Mouse (Mus musculus) gastrocnemius, adult 2 months (tissue): Measurements from ENCODE around the gene Farsb. TPM values are rescaled to one million over a fixed set of nuclear protein-coding genes. Genes with fewer than 3 reads are reported as not detected.

Experiments
- DNase-seq: peaks from one replicate; pipeline ENCODE4 v3.0.0; 2022
- H3K27ac ChIP-seq: fragments of 200-600 bp; 2 replicates; pipeline ENCODE4 v1.8.1; 2022; ENCODE audit warnings: mild to moderate bottlenecking
- H3K4me3 ChIP-seq: fragments of 200-600 bp; 2 replicates; pipeline ENCODE4 v1.8.1; 2022; ENCODE audit warnings: mild to moderate bottlenecking, moderate library complexity
- CTCF ChIP-seq: fragments of 200-600 bp; IDR thresholded peaks from 2 replicates; pipeline ENCODE4 v1.8.1; 2022; ENCODE audit warnings: antibody characterized with exemption, mild to moderate bottlenecking, moderate library complexity
- intact Hi-C: fragments of 180-260 bp; cut with DNase I; formaldehyde crosslinking; loops from one replicate; pipeline ENCODE4 v1.15.1; 2025
- total RNA-seq, 2 experiments: library from RNA; stranded (reverse); gene quantifications; 2 replicates each; pipeline ENCODE4 v1.2.3; 2021

Farsb gene
- total RNA-seq, 2 experiments from 2014 or later: 58.4 to 62.8 TPM

DNA sequence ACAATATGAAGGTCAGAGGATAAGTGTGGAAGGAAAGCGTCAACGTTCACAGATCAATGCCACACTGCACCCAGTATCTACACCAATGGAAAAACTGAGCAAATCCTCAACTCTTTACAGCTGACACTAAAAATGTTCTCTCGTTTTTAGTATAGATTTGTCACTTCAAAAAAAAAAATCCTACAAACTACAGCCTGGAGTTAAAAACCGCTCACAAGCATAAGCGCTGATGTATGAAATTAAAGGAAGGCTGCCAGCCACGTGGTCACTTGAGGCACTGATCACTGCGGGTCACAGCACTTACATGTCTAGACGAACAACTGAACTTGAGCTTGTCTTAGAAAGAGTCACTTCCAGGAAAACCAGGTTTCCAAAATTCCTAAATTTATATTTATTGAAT is 34.8 kb downstream of the Farsb start:
- intact Hi-C loops: loop anchor here (10.0 kb wide), 1 partner anchor 479 kb away; no protein-coding TSS in a partner anchor
- DNase-seq: no peak
- no peak for TF ChIP-seq CTCF
- no peak overlapping the region for H3K27ac ChIP-seq
- no peak overlapping the region for H3K4me3 ChIP-seq

DNA sequence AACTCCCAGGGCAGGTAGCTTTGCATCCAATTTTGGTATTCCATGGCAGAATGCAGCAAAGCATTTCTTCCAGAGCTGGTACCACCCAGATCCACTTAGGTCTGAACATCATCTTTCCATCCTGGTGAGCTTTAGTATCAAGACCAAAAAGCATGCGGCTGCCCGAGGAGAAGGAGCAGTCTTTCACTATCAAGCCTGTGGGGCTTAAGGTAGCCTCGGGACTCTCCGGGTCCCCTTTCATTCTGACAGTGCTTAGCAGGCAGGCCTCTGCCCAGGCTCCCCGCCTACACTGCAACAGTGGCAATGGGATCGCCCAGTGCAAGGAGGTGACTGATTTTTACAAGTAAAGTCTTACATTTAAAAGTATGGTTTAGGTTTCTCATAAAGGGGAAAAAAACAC is 36.2 kb downstream of the Farsb start:
- DNase-seq: no peak
- H3K27ac ChIP-seq: no peak overlapping the region
- no peak overlapping the region for H3K4me3 ChIP-seq
- intact Hi-C loops: loop anchor here (10.0 kb wide), 1 partner anchor 478 kb away; no protein-coding TSS in a partner anchor
- no peak for TF ChIP-seq CTCF

GRCm38 (mm10) chr1:78451070-78451854 is 37.4 kb downstream of the Farsb start:
- H3K27ac ChIP-seq: no peak overlapping the region
- DNase-seq: no peak
- H3K4me3 ChIP-seq: no peak overlapping the region
- intact Hi-C loops: loop anchor here (10.0 kb wide), 1 partner anchor 476 kb away; no protein-coding TSS in a partner anchor
- TF ChIP-seq CTCF: no peak

DNA sequence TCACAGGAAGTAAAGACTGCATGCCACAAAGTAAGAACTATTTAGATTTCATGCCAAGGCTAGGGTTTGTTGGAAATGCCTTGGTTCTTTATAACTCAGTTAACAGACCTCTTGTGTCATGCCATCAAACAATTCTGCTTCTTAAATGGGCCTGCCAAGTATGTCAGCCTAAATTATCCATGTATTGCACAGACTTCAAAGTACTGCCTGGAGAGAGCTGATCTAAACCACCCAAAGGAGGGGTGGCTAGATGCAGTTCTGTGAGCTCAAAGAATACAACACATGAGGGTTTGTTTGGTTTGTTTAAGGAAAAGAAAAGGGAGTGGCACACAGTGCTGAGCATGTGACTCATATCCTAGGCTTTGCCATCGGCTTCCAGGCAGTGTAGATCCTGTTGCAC is 40.6 kb downstream of the Farsb start:
- DNase-seq: no peak
- no peak for TF ChIP-seq CTCF
- Histone ChIP-seq H3K4me3 (no peak overlapping the region), H3K27ac (no peak overlapping the region)
- intact Hi-C loops: no loop called here

DNA sequence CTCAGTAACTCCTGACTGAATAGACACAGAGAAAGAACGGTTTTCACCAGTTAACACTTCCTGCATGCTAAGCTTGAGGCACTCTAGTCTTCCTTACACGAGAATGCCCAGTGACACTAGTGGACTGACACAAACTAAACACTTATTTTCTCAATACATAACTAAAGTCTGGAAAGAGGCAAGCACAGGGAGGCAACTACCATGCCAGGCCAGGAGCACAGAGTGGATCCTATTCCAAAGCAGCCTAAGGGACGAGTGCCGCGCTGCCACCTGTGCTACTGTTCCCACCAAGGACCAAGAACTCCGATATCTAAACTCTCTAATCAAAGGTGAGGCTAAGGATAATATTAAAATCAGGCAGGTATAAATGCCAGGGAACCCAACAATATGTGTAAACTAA is 42.0 kb downstream of the Farsb start:
- no peak overlapping the region for H3K27ac ChIP-seq
- TF ChIP-seq CTCF: no peak
- H3K4me3 ChIP-seq: no peak overlapping the region
- DNase-seq: no peak
- intact Hi-C loops: no loop called here

DNA sequence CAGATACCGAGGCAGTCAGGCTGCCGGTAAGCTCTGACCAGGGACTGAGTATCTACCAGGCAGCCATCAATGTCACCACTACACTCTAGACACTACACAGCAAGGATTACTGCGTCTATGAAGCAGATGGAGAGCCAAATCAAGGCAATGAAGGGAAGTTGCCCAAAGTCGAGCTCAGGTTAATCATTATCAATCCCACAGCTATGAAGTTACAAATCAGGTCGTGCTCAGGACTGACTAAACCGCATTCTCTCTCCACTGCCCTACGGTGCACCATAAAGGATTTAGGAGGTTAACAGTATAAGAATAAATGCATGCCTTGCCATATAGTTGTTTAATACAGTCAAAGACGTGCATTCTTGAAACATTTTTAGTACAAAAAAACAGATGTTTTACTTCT is 42.5 kb downstream of the Farsb start:
- intact Hi-C loops: no loop called here
- no peak for TF ChIP-seq CTCF
- Histone ChIP-seq H3K27ac (no peak overlapping the region), H3K4me3 (no peak overlapping the region)
- DNase-seq: no peak

DNA sequence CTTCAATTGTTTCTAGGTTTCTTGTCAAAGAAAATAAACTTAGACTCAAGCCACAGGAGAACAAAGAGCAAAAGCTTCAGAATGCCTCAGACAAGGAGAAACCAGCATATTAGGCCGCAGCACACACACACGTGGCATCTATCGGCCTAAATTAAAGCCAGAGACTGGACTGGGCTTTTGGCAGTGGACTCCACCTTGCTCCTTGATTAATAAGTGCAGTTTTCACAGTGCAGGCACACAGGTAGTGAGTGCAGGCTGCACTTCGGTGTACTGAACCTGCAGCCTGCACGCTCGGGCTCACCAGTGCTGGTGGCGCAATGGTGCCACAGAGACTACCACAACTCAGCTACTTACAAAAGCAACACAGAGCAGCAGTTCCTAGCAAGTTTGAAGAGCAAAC is 45.6 kb downstream of the Farsb start:
- TF ChIP-seq CTCF: no peak
- no peak overlapping the region for H3K4me3 ChIP-seq
- intact Hi-C loops: no loop called here
- DNase-seq: no peak
- H3K27ac ChIP-seq: no peak overlapping the region

DNA sequence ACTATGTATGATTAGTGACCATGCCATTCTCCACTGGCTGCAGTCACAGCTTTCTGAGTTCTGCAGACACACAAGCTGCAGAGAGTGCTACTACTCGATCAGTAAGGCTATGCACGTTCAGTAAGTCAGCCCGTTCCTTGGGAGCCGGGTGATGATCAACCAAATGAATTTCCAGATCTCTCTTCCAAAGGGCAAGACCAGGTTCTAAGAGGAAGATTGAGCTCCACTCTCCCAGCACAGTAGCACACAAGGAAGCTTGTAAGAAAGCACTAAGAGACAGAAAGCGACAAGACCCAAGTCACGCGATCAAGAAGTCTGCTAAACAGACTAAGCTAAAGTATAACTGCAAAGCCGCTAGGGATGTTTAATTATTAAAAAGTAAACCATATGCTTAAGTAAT is 48.0 kb downstream of the Farsb start:
- intact Hi-C loops: no loop called here
- H3K27ac ChIP-seq: no peak overlapping the region
- no peak overlapping the region for H3K4me3 ChIP-seq
- no peak for TF ChIP-seq CTCF
- no peak for DNase-seq

- DNase-seq: no peak
- intact Hi-C loops: no loop called here
- no peak overlapping the region for H3K27ac ChIP-seq
- no peak for TF ChIP-seq CTCF
- no peak overlapping the region for H3K4me3 ChIP-seq
Observed at GRCm38 (mm10) chr1:78437150-78437549, 51.5 kb downstream of the Farsb start.

GRCm38 (mm10) chr1:78436445-78436844 is 52.3 kb downstream of the Farsb start:
- no peak for DNase-seq
- intact Hi-C loops: no loop called here
- no peak for TF ChIP-seq CTCF
- no peak overlapping the region for H3K27ac ChIP-seq
- no peak overlapping the region for H3K4me3 ChIP-seq

DNA sequence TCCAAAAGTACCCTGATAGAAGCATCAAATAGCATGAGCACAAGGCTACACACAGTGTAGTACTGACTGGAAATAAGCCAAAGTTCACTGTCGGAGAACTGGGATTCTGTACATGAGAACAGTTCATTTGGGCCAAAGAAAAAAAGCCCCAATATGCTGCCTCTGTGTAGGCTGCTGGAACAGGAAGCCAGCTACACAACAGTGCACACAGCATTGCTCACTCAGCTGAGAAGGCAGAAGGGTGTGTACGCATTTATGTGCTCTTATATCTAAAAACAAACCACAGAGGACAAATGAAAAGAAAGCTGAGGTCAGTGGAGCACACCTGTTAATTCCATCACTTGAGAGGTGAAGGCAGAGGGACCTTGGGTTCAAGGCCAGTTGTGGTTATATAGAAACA is 52.7 kb downstream of the Farsb start:
- intact Hi-C loops: no loop called here
- no peak overlapping the region for H3K4me3 ChIP-seq
- H3K27ac ChIP-seq: no peak overlapping the region
- DNase-seq: no peak
- no peak for TF ChIP-seq CTCF

GRCm38 (mm10) chr1:78433472-78433871 is 55.2 kb downstream of the Farsb start:
- intact Hi-C loops: no loop called here
- Histone ChIP-seq H3K27ac (no peak overlapping the region), H3K4me3 (no peak overlapping the region)
- TF ChIP-seq CTCF: no peak
- DNase-seq: no peak

DNA sequence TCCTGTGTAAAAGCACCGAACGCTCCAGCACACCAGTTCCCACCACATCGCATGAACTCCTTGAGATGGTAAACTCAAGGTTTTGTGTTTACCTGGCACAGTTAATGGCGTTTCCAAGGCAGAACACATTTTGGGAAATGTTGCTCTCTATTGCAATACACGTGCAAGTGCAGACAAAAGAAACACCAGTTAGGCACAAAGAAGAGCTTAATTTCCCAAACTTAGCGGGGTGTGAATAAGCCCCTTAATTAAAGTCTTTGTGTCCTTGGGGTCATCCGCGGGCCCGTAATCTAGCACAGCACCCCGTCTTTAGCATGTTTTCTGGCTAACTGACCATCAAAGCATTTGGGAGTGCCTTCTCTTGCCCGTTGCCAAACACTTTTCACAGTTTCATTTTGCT is 59.8 kb downstream of the Farsb start:
- no peak for TF ChIP-seq CTCF
- Histone ChIP-seq H3K27ac (no peak overlapping the region; the same call in 1 of the 2 replicates), H3K4me3 (no peak overlapping the region)
- intact Hi-C loops: loop anchor here (10.0 kb wide), 1 partner anchor 214 kb away; no protein-coding TSS in a partner anchor
- no peak for DNase-seq

DNA sequence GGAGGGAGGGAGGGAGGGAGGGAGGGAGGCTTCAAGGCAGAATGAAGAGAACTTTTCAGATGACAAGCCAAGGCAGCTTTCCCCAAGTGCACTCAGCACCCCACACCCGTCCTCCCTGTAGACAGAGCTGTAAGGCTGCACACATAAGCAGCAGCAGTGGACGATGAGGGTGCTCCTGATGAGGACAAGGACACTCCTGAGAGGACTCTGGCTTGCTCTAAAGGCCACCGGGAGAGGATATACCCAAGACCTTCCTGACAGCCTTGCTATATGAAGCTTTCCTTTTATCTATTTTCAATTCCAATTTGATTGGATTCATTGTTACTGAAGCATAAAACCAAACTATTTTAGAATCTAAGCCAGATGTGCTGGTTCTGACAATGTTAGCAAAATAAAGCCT is 61.9 kb downstream of the Farsb start:
- Histone ChIP-seq H3K27ac (peak overlapping the region; percentile 52; the same call in 1 of the 2 replicates), H3K4me3 (no peak overlapping the region)
- DNase-seq: no peak
- no peak for TF ChIP-seq CTCF
- intact Hi-C loops: loop anchor here (10.0 kb wide), 1 partner anchor 212 kb away; no protein-coding TSS in a partner anchor
